Mouse (Mus musculus) MEL (cell line): ENCODE measurements around the gene a. TPM values are rescaled to one million over a fixed set of nuclear protein-coding genes. Genes with fewer than 3 reads are reported as not detected.

ENCODE experiments used
- DNase-seq: peaks from one replicate; pipeline ENCODE4 v3.0.0; 2011; ENCODE audit warnings: low read depth, low spot score
- H3K27ac ChIP-seq: 2 replicates; pipeline ENCODE4 v1.5.1; 2012; ENCODE audit warnings: low read depth, mild to moderate bottlenecking, control low read depth, low read length, moderate library complexity; ENCODE audit not compliant: control insufficient read depth
- H3K27me3 ChIP-seq, 2 experiments: fragments of 150-350 bp in 1 of 2; sonication (generic) in 1 of 2; 2 replicates each; pipeline ENCODE4 v1.6.1; 2012; ENCODE audit warnings: low read length in 2 of 2, mild to moderate bottlenecking in 2 of 2, improper control_type of control experiment in 1 of 2, moderate library complexity in 1 of 2; ENCODE audit not compliant: insufficient read depth in 2 of 2, control insufficient read depth in 1 of 2
- H3K36me3 ChIP-seq, 2 experiments: 2 replicates each; pipeline ENCODE4 v1.6.1; 2012 to 2014; ENCODE audit warnings: low read length in 2 of 2, improper control_type of control experiment in 1 of 2, inconsistent platforms in 1 of 2, mild to moderate bottlenecking in 1 of 2; ENCODE audit not compliant: insufficient read depth in 2 of 2, control insufficient read depth in 1 of 2
- H3K4me1 ChIP-seq, 2 experiments: fragments of 150-350 bp in 1 of 2; sonication (generic) in 1 of 2; 2 replicates each; pipeline ENCODE4 v1.6.1; 2012; ENCODE audit warnings: low read length in 2 of 2, improper control_type of control experiment in 1 of 2, mild to moderate bottlenecking in 1 of 2; ENCODE audit not compliant: insufficient read depth in 2 of 2, control insufficient read depth in 1 of 2
- H3K4me3 ChIP-seq, 2 experiments: fragments of 150-350 bp in 1 of 2; sonication (generic) in 1 of 2; 2 replicates each; pipeline ENCODE4 v1.5.1; 2012; ENCODE audit warnings: low read depth in 2 of 2, low read length in 2 of 2, mild to moderate bottlenecking in 2 of 2, moderate library complexity in 2 of 2, control low read depth in 1 of 2, improper control_type of control experiment in 1 of 2; ENCODE audit not compliant: control insufficient read depth in 1 of 2, insufficient read depth in 1 of 2
- H3K79me2 ChIP-seq: 2 replicates; pipeline ENCODE4 v1.6.1; 2012; ENCODE audit warnings: mild to moderate bottlenecking, low read length, moderate library complexity; ENCODE audit not compliant: control insufficient read depth, poor library complexity, insufficient read depth
- H3K9ac ChIP-seq: 2 replicates; pipeline ENCODE4 v1.6.1; 2012; ENCODE audit warnings: low read depth, mild to moderate bottlenecking, control low read depth, low read length, moderate library complexity; ENCODE audit not compliant: control insufficient read depth, poor library complexity, severe bottlenecking
- H3K9me3 ChIP-seq: fragments of 150-350 bp; sonication (generic); replicated peaks from 2 replicates; pipeline ENCODE4 v1.6.1; 2012; ENCODE audit warnings: mild to moderate bottlenecking, low read length, improper control_type of control experiment, moderate library complexity; ENCODE audit not compliant: insufficient read depth
- BHLHE40 ChIP-seq: IDR thresholded peaks from 2 replicates; pipeline ENCODE4 v1.6.1; 2012; ENCODE audit warnings: low read depth, mild to moderate bottlenecking, inconsistent platforms, low read length, improper control_type of control experiment, borderline replicate concordance
- CHD1 ChIP-seq: IDR thresholded peaks from 2 replicates; pipeline ENCODE4 v1.6.1; 2012; ENCODE audit warnings: low read depth, mild to moderate bottlenecking, inconsistent platforms, low read length, improper control_type of control experiment
- CHD2 ChIP-seq: IDR thresholded peaks from 2 replicates; pipeline ENCODE4 v1.6.1; 2011; ENCODE audit warnings: low read length, improper control_type of control experiment
- CTCF ChIP-seq, 3 experiments: IDR thresholded peaks in 2 of 3; conservative IDR thresholded peaks in 1 of 3; 2 replicates each; pipeline ENCODE4 v1.5.1; 2011 to 2012; ENCODE audit warnings: low read length in 3 of 3, low read depth in 2 of 3, mild to moderate bottlenecking in 2 of 3, improper control_type of control experiment in 1 of 3, inconsistent platforms in 1 of 3, mixed read lengths in 1 of 3, moderate library complexity in 1 of 3; ENCODE audit not compliant: control insufficient read depth in 1 of 3, insufficient read depth in 1 of 3, poor library complexity in 1 of 3, severe bottlenecking in 1 of 3
- EP300 ChIP-seq, 2 experiments: IDR thresholded peaks; 2 replicates each; pipeline ENCODE4 v1.6.1; 2011; ENCODE audit warnings: improper control_type of control experiment in 2 of 2, low read length in 2 of 2, low read depth in 1 of 2, mild to moderate bottlenecking in 1 of 2
- GATA1 ChIP-seq: IDR thresholded peaks from 2 replicates; pipeline ENCODE4 v1.6.1; 2011; ENCODE audit warnings: low read depth, low read length, improper control_type of control experiment
- KAT2A ChIP-seq: conservative IDR thresholded peaks from 2 replicates; pipeline ENCODE4 v1.6.1; 2012; ENCODE audit warnings: low read depth, low read length, improper control_type of control experiment, inconsistent platforms
- MAFK ChIP-seq: IDR thresholded peaks from 2 replicates; pipeline ENCODE4 v1.6.1; 2011; ENCODE audit warnings: low read depth, mild to moderate bottlenecking, low read length, improper control_type of control experiment, borderline replicate concordance
- MAX ChIP-seq: IDR thresholded peaks from 2 replicates; pipeline ENCODE4 v1.6.1; 2011; ENCODE audit warnings: low read length, improper control_type of control experiment
- MEF2A ChIP-seq: IDR thresholded peaks from 2 replicates; pipeline ENCODE4 v1.6.1; 2014; ENCODE audit warnings: low read depth, mild to moderate bottlenecking, inconsistent platforms, low read length, improper control_type of control experiment; ENCODE audit not compliant: poor library complexity, insufficient replicate concordance, severe bottlenecking; ENCODE audit errors: extremely low read depth
- NELFE ChIP-seq: IDR thresholded peaks from 2 replicates; pipeline ENCODE4 v1.6.1; 2011; ENCODE audit warnings: low read depth, low read length, improper control_type of control experiment
- NRF1 ChIP-seq: IDR thresholded peaks from 2 replicates; pipeline ENCODE4 v1.6.1; 2014; ENCODE audit warnings: low read depth, mild to moderate bottlenecking, inconsistent platforms, low read length, improper control_type of control experiment, moderate library complexity; ENCODE audit not compliant: poor library complexity, insufficient read depth, severe bottlenecking
- POLR2AphosphoS2 ChIP-seq: IDR thresholded peaks from 2 replicates; pipeline ENCODE4 v1.6.1; 2011; ENCODE audit warnings: low read length, improper control_type of control experiment
- POLR2AphosphoS5 ChIP-seq: IDR thresholded peaks from 2 replicates; pipeline ENCODE4 v1.6.1; 2012; ENCODE audit warnings: low read depth, borderline replicate concordance, mild to moderate bottlenecking, inconsistent platforms, low read length, moderate library complexity, mixed read lengths
- UBTF ChIP-seq: IDR thresholded peaks from 2 replicates; pipeline ENCODE4 v1.6.1; 2012; ENCODE audit warnings: low read depth, mild to moderate bottlenecking, inconsistent platforms, low read length, improper control_type of control experiment, moderate library complexity, borderline replicate concordance; ENCODE audit not compliant: insufficient read depth
- ZC3H11A ChIP-seq: IDR thresholded peaks from 2 replicates; pipeline ENCODE4 v1.6.1; 2012; ENCODE audit warnings: low read depth, mild to moderate bottlenecking, inconsistent platforms, low read length, improper control_type of control experiment
- ZKSCAN1 ChIP-seq: IDR thresholded peaks from 2 replicates; pipeline ENCODE4 v1.6.1; 2012; ENCODE audit warnings: low read depth, mild to moderate bottlenecking, inconsistent platforms, low read length, improper control_type of control experiment, moderate library complexity
- ZMIZ1 ChIP-seq: IDR thresholded peaks from 2 replicates; pipeline ENCODE4 v1.6.1; 2012; ENCODE audit warnings: low read depth, mild to moderate bottlenecking, inconsistent platforms, low read length, improper control_type of control experiment, moderate library complexity
- polyA plus RNA-seq, 2 experiments: library from polyadenylated mRNA; stranded (reverse) in 1 of 2; unstranded in 1 of 2; fragments of >175 nt in 1 of 2; fragments of >200 nt in 1 of 2; gene quantifications; 2 replicates each; pipeline versions ENCODE4 v1.2.1 to v1.2.4; 2012; ENCODE audit warnings: low replicate concordance in 2 of 2, low read depth in 1 of 2; ENCODE audit not compliant: insufficient read length in 2 of 2, insufficient read depth in 1 of 2, missing spikeins in 1 of 2
- total RNA-seq: library from RNA; depleted of rRNA; stranded (reverse); fragments of 300-350 nt; gene quantifications from 2 replicates; pipeline ENCODE4 v1.2.3, GENCODE M21; 2012

a gene
- total and polyA plus RNA-seq, 3 experiments: not detected

GRCm38 (mm10) chr2:155093418-155093817 lies 302.2 kb downstream of the a start (continued):
- no peak for TF ChIP-seq POLR2AphosphoS5
- no peak for TF ChIP-seq MEF2A
- TF ChIP-seq CHD2: no peak
- no peak for TF ChIP-seq KAT2A
- TF ChIP-seq POLR2AphosphoS2: no peak
- peak; percentile 73; the same call in 1 of the 2 replicates for TF ChIP-seq MAX
- TF ChIP-seq CHD1: no peak
- no peak for TF ChIP-seq MAFK
- TF ChIP-seq UBTF: no peak
- no peak for TF ChIP-seq BHLHE40
- peak; percentile 55; the same call in 1 of the 2 replicates for TF ChIP-seq GATA1
- no peak for TF ChIP-seq NRF1
- TF ChIP-seq ZMIZ1: no peak

GRCm38 (mm10) chr2:155098720-155099380 lies 307.6 kb downstream of the a start:
- Histone ChIP-seq H3K36me3 (peaks cover 0 to 3% of the 10 kb centered on the region in 2 experiments; a peak in 1 of 4 replicates), H3K27ac (no peak overlapping the region), H3K27me3 (no peaks in the 10 kb centered on the region), H3K4me1 (peaks cover 0 to 8% of the 10 kb centered on the region in 2 experiments; a peak in 3 of 4 replicates), H3K9me3 (no peaks in the 10 kb centered on the region), H3K4me3 (no peak overlapping the region), H3K9ac (no peak overlapping the region), H3K79me2 (no peaks in the 10 kb centered on the region)
- no peak for TF ChIP-seq BHLHE40
- TF ChIP-seq CTCF (IDR thresholded peaks at IDR 0.05 in 2 of 3, conservative IDR thresholded peaks at IDR 0.05 in 1 of 3; ENCODE audit: control insufficient read depth in 1 of 3, insufficient read depth in 1 of 3, low read depth in 2 of 3, low read length in 3 of 3, poor library complexity in 1 of 3, severe bottlenecking in 1 of 3): peak in 2 of 3 experiments; percentile 40; a peak in 3 of 6 replicates
- DNase-seq: peak; percentile 58

- Histone ChIP-seq H3K27ac (no peak overlapping the region), H3K4me1 (peaks cover 0 to 8% of the 10 kb centered on the region in 2 experiments; a peak in 3 of 4 replicates), H3K27me3 (no peaks in the 10 kb centered on the region), H3K36me3 (0 out of 4 replicates have a peak, but pooled peaks cover 0 to 2% of the 10 kb centered on the region in 2 experiments), H3K9me3 (no peaks in the 10 kb centered on the region)
- no peak for TF ChIP-seq EP300 (IDR thresholded peaks at IDR 0.05; ENCODE audit: low read depth in 1 of 2, low read length in 2 of 2)
- no peak for TF ChIP-seq ZKSCAN1
- no peak for TF ChIP-seq UBTF
- no peak for TF ChIP-seq NELFE
- no peak for TF ChIP-seq ZC3H11A
- TF ChIP-seq, all 39 proteins: peak for 0
- no peak overlapping the region for H3K4me3 ChIP-seq
- H3K79me2 ChIP-seq: no peaks in the 10 kb centered on the region
- H3K9ac ChIP-seq: no peak overlapping the region
- DNase-seq: no peak
Observed at GRCm38 (mm10) chr2:155099421-155099820, 308.2 kb downstream of the a start.
